Mouse (Mus musculus) T-cell, adult 66 days (primary cell): ENCODE data around the gene Zdhhc11. TPM values are rescaled to one million over a fixed set of nuclear protein-coding genes. Genes with fewer than 3 reads are reported as not detected.

Experiments
- total RNA-seq, 2 experiments: library from RNA; stranded (reverse); gene quantifications; 3 replicates in 1 of 2; 4 replicates in 1 of 2; pipeline ENCODE4 v1.2.4; 2023

Zdhhc11 gene
- under 1 TPM in 1 of 2 experiments, not detected in 1; 0.44 TPM for total RNA-seq

DNA sequence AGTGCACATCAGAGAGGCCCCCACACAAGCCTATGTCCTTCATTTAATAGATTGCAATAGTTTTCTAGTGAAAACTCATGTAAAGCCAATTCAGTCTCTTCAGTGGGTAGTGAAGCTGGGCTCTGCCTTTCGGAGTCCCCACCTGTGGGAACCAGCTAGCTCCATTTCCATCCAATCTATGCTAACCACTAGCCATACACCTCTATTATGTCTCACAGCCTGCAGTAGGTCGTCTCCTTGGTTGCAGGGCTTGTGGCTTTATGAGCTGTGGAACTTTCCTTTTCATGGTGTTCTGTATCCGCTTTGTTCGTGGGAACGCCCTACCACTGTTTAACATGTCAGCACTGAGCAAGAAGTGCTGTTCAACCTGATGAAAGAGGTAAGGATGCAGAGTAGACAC, at the start of gene Zdhhc11:
Zdhhc11 (plus strand) TSS at position 301 of the 400 bp plus-strand sequence.

DNA sequence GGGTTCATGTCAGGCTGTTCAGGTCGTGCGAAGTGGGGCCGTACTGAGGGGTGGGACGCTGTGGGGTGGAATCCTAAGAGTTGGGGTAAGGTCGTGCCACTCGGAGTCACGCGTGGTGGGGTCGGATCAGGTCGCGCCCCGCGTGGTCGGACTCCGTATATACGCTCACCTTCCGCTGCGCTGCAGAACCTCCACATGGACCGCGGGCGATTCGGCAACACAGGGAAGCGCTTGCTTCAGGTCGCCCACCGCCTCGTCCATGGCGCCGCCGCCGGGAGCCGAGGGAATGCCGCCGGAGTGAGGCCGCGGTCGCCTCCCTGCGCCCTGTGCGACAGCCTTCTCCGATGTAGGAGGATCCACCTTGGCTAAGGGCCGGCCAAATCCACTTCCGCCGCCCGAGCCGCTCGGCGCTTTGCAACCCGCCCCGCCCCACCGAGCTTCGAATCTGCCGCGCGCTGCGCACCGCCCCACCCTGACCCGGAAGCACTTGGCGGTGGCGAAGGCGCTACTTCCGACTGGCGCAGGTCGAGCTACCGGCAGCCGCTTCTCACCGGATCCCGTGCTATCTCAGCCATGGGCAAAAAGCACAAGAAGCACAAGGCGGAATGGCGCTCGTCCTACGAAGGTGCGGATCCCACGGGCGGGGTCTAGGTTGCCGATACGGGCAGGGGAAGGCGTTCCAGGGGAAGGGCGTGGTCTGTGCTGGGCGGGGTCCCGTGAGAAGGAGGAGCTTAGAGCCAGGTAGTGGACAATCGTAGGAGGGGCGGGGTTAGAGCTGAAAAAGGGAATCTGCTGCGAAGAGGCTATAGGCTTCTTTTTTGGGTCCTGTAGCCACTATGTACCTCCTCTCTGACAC, 26.1 kb upstream of the Zdhhc11 start, which contains the start of the genes Trip13 and Brd9:
Trip13 (minus strand) TSS at position 464 of the 856 bp plus-strand sequence.
Brd9 (plus strand) TSS at position 491 of the 856 bp plus-strand sequence.

DNA sequence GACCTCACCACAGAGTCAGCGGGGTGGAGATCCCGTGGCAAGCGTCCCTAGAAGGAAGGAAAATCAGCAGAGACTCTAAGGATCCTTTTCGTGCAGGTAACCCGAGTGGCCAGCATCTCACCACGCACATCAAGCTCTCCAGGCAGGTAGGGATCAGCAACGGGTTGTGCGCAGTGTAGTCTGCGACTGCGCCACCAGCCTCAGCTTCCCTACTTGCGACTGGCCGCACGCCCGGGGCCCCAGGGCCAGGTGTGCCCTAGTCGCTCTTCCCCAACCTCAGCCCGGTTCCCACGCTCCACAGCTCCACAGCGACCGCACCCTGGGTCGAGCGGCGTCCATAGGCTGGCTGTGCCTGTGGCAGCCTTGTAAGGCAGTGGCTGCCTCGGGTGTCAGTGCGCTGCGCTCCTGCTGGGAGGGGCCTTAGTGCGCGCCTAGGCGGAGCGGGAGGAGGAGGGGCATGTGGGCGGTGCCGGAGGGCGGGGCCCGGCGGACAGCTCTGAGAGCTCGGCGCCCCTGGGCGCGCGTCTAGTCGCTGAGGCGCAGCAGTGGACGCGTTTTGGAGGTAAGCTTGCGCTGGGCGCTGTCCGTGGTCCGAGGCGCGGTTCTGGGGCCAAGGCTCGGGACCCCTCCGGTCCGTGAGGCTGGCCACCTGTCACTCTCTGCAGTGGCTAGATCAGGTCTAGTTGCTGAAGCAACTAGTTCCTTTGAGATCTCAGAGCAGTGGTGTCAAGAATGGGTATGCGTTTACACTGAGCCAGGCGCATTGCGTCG, 45.5 kb downstream of the Zdhhc11 start, which contains the start of gene Tppp:
Tppp (plus strand) TSS at position 460 of the 771 bp plus-strand sequence.

Other genes with a start within 250 kb of the Zdhhc11 start
- gene Slc12a7, start 230.8 kb upstream of the Zdhhc11 start, total RNA-seq = 100 to 1,000 TPM; 405 TPM
- gene Nkd2, start 116.2 kb upstream of the Zdhhc11 start, total RNA-seq = not detected
- 1 to 10 TPM; 1.0 to 1.1 TPM for gene Trip13, start 26.1 kb upstream of the Zdhhc11 start, total RNA-seq
- 10 to 100 TPM; 91.2 to 98.5 TPM for gene Brd9, start 26.0 kb upstream of the Zdhhc11 start, total RNA-seq
- 1 to 10 TPM in 1 of 2 experiments, under 1 TPM in 1; 0.71 to 2.1 TPM for gene Tppp, start 45.6 kb downstream of the Zdhhc11 start, total RNA-seq
- 1 to 10 TPM; 7.0 to 7.5 TPM for gene Cep72, start 98.4 kb downstream of the Zdhhc11 start, total RNA-seq
- not detected for gene Slc9a3, start 157.6 kb downstream of the Zdhhc11 start, total RNA-seq
- 10 to 100 TPM; 51.2 to 52.2 TPM for gene Exoc3, start 244.9 kb downstream of the Zdhhc11 start, total RNA-seq